Mouse (Mus musculus) adrenal gland, adult 10 weeks (tissue): Measurements from ENCODE around the gene Hoxc11. TPM values are rescaled to one million over a fixed set of nuclear protein-coding genes. Genes with fewer than 3 reads are reported as not detected.

Experiments used
- polyA plus RNA-seq: library from polyadenylated mRNA; stranded (reverse); fragments of 350-450 nt; fragmentation: Illumina TruSeq; extraction: RNeasy Lipid Tissue Mini Kit (QIAGEN cat#74804); gene quantifications from one replicate; pipeline ENCODE4 v1.2.3, GENCODE M21; 2014; ENCODE audit warnings: low read depth, low replicate concordance

The Hoxc11 gene
- polyA plus RNA-seq: not detected

DNA sequence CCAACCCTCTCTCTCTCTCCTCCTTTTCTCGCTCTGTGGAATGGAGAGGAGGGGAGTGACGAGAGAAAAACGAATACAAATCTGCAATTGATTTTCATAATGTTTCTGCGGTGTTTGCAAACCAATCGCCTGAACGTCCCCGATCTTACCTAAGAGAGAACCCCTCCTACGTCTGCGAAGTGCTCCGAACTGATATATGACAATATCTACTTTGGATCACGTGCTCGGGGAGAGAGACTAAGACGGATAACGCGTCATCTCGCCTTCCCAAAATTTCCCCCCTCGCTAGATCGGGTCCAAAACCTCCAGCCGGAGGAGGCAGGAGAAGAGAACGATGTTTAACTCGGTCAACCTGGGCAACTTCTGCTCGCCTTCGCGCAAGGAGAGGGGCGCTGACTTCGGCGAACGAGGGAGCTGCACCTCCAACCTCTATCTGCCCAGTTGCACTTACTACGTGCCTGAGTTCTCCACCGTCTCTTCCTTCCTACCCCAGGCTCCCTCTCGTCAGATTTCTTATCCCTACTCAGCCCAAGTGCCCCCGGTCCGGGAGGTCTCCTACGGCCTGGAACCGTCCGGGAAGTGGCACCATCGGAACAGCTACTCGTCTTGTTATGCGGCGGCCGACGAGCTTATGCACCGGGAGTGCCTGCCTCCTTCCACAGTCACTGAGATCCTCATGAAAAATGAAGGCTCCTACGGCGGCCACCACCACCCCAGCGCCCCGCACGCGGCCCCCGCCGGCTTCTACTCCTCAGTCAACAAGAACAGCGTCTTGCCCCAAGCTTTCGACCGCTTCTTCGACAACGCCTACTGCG is at the start of gene Hoxc11:
TSS of gene Hoxc11 (plus strand) at position 236 of the 815 bp plus-strand sequence.

GRCm38 (mm10) chr15:102921053-102922011 is 32.9 kb upstream of the Hoxc11 start, which contains the start of gene Hoxc13:
TSS of gene Hoxc13 (plus strand) at chr15:102921103.

GRCm38 (mm10) chr15:102936279-102936972 is 17.8 kb upstream of the Hoxc11 start, which contains the start of gene Hoxc12:
TSS of gene Hoxc12 (plus strand) at chr15:102936757.

GRCm38 (mm10) chr15:102966776-102967311 is 12.6 kb downstream of the Hoxc11 start, which contains the start of gene Hoxc10:
TSS of gene Hoxc10 (plus strand) at chr15:102966796.

DNA sequence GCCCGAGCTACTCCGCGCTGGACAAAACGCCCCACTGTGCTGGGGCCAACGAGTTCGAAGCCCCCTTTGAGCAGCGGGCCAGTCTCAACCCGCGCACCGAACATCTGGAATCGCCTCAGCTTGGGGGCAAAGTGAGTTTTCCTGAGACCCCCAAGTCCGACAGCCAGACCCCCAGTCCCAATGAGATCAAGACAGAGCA is 13.0 kb downstream of the Hoxc11 start, which contains the start of gene Hoxc5:
TSS of gene Hoxc5 (plus strand) at position 132 of the 199 bp plus-strand sequence.

DNA sequence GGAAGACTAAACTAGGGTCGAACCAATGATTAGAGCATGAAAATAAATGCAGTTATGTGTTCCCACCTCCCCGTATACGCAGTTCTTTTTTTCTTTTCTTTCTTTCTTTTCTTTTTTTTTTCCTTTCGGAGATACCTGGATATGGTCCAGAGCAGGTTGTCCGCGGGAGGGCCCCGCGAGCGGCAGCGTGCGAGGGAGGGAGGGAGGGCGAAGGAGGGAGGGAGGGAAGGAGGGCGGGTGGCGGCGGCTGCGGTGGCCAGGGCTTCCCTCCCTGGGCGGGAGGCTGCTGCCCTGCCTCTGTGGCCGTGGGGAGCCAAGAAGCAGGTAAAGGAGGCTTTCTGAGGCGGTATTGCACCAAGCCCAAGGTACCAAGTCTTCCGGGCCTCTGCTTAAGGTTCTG is 21.9 kb downstream of the Hoxc11 start, which contains the start of gene Hoxc9:
TSS of gene Hoxc9 (plus strand) at position 269 of the 400 bp plus-strand sequence.

GRCm38 (mm10) chr15:102990461-102991397 is 36.5 kb downstream of the Hoxc11 start, which contains the start of gene Hoxc8:
TSS of gene Hoxc8 (plus strand) at chr15:102990607.

DNA sequence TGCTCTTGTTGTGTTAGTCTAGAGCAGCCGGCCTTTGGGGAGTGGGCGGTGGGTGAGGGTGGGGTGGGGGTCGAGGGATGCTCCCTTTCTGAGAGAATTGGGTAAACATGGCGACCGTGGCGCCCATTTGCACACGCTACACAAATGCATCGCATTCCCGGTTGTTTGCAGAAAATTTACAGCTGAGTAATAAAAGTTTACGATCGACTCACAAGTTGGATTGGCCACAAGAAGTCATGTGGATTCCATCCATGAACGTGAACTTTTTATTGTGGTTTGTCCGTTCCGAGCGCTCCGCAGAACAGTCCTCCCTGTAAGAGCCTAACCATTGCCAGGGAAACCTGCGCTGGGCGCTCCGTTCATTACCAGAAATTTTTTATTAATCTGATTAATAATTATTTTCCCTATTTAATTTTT is 43.7 kb downstream of the Hoxc11 start, which contains the start of gene Hoxc6:
TSS of gene Hoxc6 (plus strand) at position 319 of the 417 bp plus-strand sequence.

Other genes with a start within 250 kb of the Hoxc11 start
- 161 TPM for gene Calcoco1, start 232.2 kb upstream of the Hoxc11 start, polyA plus RNA-seq
- gene Hoxc13, start 33.3 kb upstream of the Hoxc11 start, polyA plus RNA-seq: not detected
- not detected for gene Hoxc12, start 17.7 kb upstream of the Hoxc11 start, polyA plus RNA-seq
- 1.6 TPM for gene Hoxc10, start 12.4 kb downstream of the Hoxc11 start, polyA plus RNA-seq
- gene Hoxc5, start 13.0 kb downstream of the Hoxc11 start, polyA plus RNA-seq: 3.3 TPM
- gene Hoxc9, start 22.0 kb downstream of the Hoxc11 start, polyA plus RNA-seq: 0.58 TPM
- gene Hoxc8, start 36.2 kb downstream of the Hoxc11 start, polyA plus RNA-seq: 65.7 TPM
- 48.2 TPM for gene Hoxc6, start 43.8 kb downstream of the Hoxc11 start, polyA plus RNA-seq
- gene Hoxc4, start 64.5 kb downstream of the Hoxc11 start, polyA plus RNA-seq: 12.9 TPM
- 10.0 TPM for gene Smug1, start 212.7 kb downstream of the Hoxc11 start, polyA plus RNA-seq